Mouse (Mus musculus): ENCODE data around the gene A030003K21Rik.
"Not testable (repeated sequence)": the region's sequence is repeated elsewhere in the genome, so short reads cannot be mapped to it uniquely, and the experiment has no call there.

Gene A030003K21Rik

DNA sequence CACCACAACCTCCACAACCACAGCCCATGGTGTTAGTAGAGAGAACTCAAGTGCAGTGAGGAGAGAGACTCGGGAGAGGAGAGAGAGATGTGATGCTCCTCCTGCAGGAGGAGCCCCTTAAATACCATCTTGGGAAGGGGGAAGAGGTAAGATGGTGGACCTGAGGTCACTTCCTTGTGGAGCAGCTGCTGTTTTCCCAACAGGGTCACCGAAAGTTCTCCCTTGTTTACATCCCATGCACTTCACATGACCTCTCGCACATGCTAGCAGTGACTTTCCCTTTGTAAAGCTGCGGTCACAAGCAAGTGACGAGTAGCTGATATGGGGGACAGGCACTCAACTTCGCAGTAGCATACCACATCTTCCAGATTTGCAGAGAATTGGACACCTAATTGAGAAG is at the start of gene A030003K21Rik:
TSS of gene A030003K21Rik (minus strand) at position 94 of the 400 bp plus-strand sequence.
- DNase-seq (ENCODE audit: low read depth, low spot score), result not testable (repeated sequence)

DNA sequence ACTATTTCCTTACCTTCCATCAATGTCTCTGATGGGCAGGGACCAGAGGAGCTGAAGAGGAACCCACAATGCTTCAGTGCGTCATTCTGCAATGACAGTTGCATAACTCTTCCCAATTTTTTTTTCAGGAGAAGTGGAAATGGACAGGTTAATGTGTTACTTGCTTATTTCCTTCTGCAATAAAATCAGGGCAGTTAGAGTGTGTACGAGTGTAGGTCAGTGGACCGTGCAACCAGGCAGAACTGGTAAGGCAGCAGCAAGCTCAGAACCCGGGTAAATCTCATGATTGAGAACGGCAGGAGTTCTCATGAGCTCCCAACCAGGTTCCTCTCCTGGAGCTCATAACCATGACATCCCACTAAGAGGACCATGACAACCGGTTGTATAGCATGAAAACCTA is 48.9 kb upstream of the A030003K21Rik start:
- no peak for DNase-seq (ENCODE audit: low read depth, low spot score)

DNA sequence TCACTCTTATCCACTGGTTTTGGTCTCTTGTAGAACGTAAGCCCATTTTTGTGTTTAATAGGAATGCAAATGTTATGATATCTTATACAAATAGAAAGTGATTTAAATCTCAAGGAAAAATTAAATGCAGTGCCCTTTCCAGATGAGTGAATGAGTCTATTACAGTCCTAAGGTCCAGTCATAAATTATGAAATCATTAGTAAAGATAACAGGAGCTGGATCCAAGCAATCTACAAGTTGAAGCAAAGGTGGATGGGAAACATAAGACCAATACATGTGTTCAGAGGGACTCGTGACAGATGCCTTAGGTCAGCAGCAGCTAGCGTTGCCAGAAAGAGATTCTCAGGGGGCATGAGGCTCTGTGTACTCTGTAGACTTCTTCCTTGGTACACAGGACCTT is 48.4 kb upstream of the A030003K21Rik start:
- DNase-seq (ENCODE audit: low read depth, low spot score), result no peak

- no peak for DNase-seq (ENCODE audit: low read depth, low spot score)
These were observed 47.9 kb upstream of the A030003K21Rik start for GRCm38 (mm10) chr1:82991062-82991461.

- DNase-seq (ENCODE audit: low read depth, low spot score), result peak; percentile 78
These were observed 44.5 kb upstream of the A030003K21Rik start for GRCm38 (mm10) chr1:82987530-82988198.

DNA sequence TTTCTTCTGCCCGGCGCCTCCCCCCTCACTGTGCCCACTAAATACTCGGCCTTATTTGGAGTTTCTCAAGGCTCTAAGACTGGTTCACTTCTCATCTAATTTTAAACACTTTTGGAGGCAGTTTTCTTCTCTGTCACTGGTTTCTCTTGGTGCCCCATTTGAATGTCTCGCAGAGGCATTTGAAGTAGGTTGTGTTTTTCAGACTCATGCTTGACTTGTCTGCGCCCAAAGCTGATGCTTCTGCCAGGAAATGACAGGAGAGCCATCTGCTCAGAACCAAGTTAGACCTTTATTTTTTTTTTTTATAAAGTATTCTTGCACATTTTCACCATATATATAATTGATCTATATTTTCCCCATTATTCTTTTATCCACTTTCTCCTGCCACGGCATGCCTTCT is 43.5 kb upstream of the A030003K21Rik start:
- no peak for DNase-seq (ENCODE audit: low read depth, low spot score)

- no peak for DNase-seq (ENCODE audit: low read depth, low spot score)
These were observed 34.7 kb upstream of the A030003K21Rik start for GRCm38 (mm10) chr1:82977840-82978239.

GRCm38 (mm10) chr1:82975750-82976149 is 32.6 kb upstream of the A030003K21Rik start:
- peak; percentile 39 for DNase-seq (ENCODE audit: low read depth, low spot score)

DNA sequence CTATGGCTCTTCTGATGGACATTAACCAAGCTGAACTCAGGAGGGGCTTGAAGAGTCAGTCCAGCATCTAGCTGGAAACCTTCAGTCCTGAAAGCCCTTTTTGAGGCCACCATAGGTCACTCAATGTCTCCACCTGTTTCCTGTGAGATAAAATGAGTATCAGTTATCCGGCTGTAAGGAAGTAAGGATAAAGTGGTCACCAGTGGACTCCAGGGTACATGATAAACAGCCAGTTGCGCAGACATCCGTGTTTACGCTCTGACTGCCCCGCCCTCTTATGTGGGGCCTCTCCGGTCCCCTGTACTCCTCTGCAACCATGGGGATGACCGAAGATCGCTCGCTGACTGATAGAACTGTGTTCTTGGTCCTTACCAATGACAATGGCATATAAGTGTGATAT is 31.2 kb upstream of the A030003K21Rik start:
- DNase-seq (ENCODE audit: low read depth, low spot score), result no peak

DNA sequence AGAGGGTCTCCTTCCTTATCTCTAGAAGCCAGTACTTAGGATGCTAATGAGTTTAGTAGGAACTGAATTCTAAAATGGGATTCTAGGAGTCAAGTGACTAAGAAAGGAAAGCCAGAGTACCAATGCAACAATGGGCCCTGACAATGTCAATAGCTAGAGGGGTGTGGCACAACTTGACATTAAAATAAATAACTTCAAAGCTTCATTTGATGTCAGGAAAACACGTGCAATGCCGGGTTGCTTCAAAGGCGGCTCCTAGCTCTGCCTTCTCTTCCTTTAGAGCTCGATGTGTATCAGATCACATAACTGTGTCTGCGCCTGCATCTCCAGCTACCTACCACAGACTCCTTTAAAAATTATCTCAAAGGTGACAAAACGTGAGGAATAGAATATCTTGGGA is 30.7 kb upstream of the A030003K21Rik start:
- DNase-seq (ENCODE audit: low read depth, low spot score), result peak; percentile 80

DNA sequence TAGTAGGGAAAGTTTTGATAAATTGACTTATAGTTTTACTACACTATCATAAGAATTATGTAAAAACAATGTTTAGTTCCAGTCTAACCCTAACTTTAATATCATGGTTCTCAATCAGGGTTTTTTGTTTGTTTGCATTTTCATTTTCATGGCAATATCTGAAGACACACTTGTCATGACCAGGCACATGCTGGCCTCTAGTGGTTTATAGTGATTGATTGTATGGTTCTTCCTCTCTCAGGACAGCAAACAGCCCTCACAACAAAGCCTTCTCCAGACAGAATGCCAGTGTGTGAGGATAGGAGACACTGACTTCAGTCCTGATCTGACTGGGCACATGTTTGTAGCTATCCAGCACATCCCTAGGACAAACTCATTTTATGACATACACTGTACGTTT is 30.1 kb upstream of the A030003K21Rik start:
- peak; percentile 23 for DNase-seq (ENCODE audit: low read depth, low spot score)

DNA sequence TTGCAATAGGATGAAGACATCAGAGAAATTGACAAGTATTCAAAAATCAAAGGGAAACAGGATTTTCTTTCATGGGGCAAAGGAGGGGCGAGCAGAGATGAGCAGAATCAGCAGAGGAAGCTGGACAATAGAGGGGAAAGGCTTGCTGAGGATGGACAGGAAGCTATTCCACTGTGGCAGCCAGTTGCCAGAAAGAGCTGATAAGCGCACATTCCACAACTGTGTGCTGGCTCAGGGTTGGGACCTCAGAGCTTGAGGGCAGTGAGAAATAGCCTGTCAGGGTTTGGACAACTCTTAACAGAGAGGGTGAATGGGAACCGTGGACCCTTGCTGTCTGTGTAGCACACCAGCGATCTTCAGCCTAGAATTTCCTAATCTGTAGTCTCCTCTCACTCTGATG is 28.9 kb upstream of the A030003K21Rik start:
- DNase-seq (ENCODE audit: low read depth, low spot score), result no peak

DNA sequence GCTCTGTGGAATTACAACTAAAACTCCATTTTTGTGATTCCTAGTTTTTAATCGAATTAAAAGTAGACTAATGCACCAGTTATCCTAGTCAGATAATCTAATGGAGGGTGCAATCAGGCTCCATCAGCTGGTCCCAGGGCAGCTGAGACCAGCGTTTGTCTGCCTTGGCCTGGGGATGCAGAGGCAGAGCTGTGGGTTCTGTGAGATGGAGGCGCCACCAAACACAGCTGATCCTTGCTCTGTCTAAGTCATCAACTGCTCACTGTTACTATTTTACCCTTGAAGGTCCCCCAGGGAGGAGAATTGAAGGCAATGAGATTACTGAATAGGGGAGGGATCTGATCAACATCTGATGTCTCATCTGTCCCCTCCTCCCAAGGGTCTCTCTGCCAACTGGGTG is 23.2 kb upstream of the A030003K21Rik start:
- DNase-seq (ENCODE audit: low read depth, low spot score), result no peak

GRCm38 (mm10) chr1:82959870-82960385 is 16.7 kb upstream of the A030003K21Rik start, which contains the start of gene Gm47955:
Gene Gm47955 (plus strand): TSS chr1:82960286.
- no peak for DNase-seq (ENCODE audit: low read depth, low spot score)

DNA sequence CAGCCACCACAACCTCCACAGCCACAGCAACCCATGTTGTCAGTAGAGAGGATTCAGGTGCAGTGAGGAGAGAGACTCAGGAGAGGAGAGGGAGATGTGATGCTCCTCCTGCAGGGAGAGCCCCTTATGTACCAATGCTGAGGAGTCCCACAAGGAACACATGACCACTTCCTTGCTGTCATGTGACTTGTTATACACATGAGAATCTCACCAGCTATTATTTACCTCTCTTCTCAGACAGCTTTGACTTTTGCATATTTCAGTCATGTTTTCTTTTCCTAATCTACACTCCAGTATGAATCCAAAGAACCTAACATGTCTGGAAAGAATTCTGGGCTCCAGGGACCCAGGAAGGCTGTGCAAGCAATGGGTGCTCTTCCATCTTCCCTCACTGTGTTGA is 12.7 kb upstream of the A030003K21Rik start, which contains the start of gene Gm7544:
TSS of gene Gm7544 (minus strand) at position 101 of the 400 bp plus-strand sequence.
- DNase-seq (ENCODE audit: low read depth, low spot score), result not testable (repeated sequence)

GRCm38 (mm10) chr1:82948601-82949000 is 5.4 kb upstream of the A030003K21Rik start:
- DNase-seq (ENCODE audit: low read depth, low spot score), result no peak

DNA sequence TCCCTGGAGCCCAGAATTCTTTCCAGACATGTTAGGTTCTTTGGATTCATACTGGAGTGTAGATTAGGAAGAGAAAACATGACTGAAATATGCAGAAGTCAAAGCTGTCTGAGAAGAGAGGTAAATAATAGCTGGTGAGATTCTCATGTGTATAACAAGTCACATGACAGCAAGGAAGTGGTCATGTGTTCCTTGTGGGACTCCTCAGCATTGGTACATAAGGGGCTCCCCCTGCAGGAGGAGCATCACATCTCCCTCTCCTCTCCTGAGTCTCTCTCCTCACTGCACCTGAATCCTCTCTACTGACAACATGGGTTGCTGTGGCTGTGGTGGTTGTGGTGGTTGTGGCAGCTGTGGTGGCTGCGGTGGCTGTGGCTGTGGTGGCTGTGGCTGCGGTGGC is 2.8 kb upstream of the A030003K21Rik start:
- not testable (repeated sequence) for DNase-seq (ENCODE audit: low read depth, low spot score)

GRCm38 (mm10) chr1:82942505-82942904 is 683 bp downstream of the A030003K21Rik start:
- not testable (repeated sequence) for DNase-seq (ENCODE audit: low read depth, low spot score)

DNA sequence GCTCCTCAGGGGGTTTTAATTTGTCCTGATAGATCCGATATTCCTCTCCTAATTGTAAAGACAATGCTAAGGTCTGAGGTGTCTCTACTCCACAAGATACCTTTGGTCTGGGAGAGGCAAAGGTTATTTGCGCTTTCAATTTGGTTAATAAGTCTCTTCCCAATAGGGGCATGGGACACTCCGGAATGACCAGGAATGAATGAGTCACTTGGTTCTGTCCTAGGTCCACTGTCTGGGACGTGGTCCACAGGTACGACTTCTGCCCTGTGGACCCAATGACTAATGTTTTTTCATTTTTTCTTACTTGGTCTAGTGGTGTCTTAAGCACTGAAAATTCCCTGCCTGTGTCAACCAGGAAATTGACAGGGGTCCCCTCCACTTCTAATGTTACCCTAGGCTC is 4.5 kb downstream of the A030003K21Rik start:
- DNase-seq (ENCODE audit: low read depth, low spot score), result no peak

DNA sequence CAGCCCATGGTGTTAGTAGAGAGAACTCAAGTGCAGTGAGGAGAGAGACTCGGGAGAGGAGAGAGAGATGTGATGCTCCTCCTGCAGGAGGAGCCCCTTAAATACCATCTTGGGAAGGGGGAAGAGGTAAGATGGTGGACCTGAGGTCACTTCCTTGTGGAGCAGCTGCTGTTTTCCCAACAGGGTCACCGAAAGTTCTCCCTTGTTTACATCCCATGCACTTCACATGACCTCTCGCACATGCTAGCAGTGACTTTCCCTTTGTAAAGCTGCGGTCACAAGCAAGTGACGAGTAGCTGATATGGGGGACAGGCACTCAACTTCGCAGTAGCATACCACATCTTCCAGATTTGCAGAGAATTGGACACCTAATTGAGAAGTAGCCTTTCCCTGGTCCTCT is 11.9 kb downstream of the A030003K21Rik start, which contains the start of gene Gm6217:
TSS of gene Gm6217 (minus strand) at position 74 of the 400 bp plus-strand sequence.
- DNase-seq (ENCODE audit: low read depth, low spot score), result not testable (repeated sequence)

- not testable (repeated sequence) for DNase-seq (ENCODE audit: low read depth, low spot score)
These were observed 12.6 kb downstream of the A030003K21Rik start for GRCm38 (mm10) chr1:82930558-82930957.

GRCm38 (mm10) chr1:82924650-82925049 is 18.5 kb downstream of the A030003K21Rik start, which contains the start of gene A030014E15Rik:
Gene A030014E15Rik (plus strand): TSS chr1:82924917.
- DNase-seq (ENCODE audit: low read depth, low spot score), result no peak

GRCm38 (mm10) chr1:82913434-82913833 is 29.8 kb downstream of the A030003K21Rik start:
- peak; percentile 33 for DNase-seq (ENCODE audit: low read depth, low spot score)

Data from CD4-positive helper T cell, adult 2 months (primary cell).